Mouse (Mus musculus) activated CD4-positive, CD25-positive, alpha-beta regulatory T cell, adult 4 months (primary cell): ENCODE data around the gene Tm6sf2. TPM values are rescaled to one million over a fixed set of nuclear protein-coding genes. Genes with fewer than 3 reads are reported as not detected.

Experiments
- polyA plus RNA-seq, 2 experiments: library from polyadenylated mRNA; unstranded; fragments of 100-300 nt; shearing (Covaris generic); gene quantifications; one replicate each; pipeline ENCODE4 v1.2.1; 2017

The Tm6sf2 gene
- polyA plus RNA-seq, 2 experiments from 2014 or later, result 0.34 to 0.69 TPM

Other genes starting within 250 kb of the Tm6sf2 start
- 10 to 100 TPM; 13.1 to 15.4 TPM for gene Pbx4, start 240.4 kb upstream of the Tm6sf2 start, polyA plus RNA-seq
- gene Cilp2, start 185.2 kb upstream of the Tm6sf2 start, polyA plus RNA-seq, result not detected
- not detected for gene Tssk6, start 170.7 kb upstream of the Tm6sf2 start, polyA plus RNA-seq
- 100 to 1,000 TPM; 231 to 276 TPM for gene Ndufa13, start 170.4 kb upstream of the Tm6sf2 start, polyA plus RNA-seq
- under 1 TPM in 1 of 2 experiments, not detected in 1; 0.82 TPM for gene Yjefn3, start 170.2 kb upstream of the Tm6sf2 start, polyA plus RNA-seq
- gene Gatad2a, start 76.5 kb upstream of the Tm6sf2 start, polyA plus RNA-seq, result 10 to 100 TPM; 22.9 to 25.8 TPM
- gene Mau2, start 30.2 kb upstream of the Tm6sf2 start, polyA plus RNA-seq, result 10 to 100 TPM; 36.4 to 50.1 TPM
- gene Sugp1, start 30.1 kb upstream of the Tm6sf2 start, polyA plus RNA-seq, result 10 to 100 TPM; 45.0 to 46.4 TPM
- not detected for gene Hapln4, start 10.5 kb downstream of the Tm6sf2 start, polyA plus RNA-seq
- not detected for gene Ncan, start 47.9 kb downstream of the Tm6sf2 start, polyA plus RNA-seq
- 10 to 100 TPM; 34.3 to 56.0 TPM for gene Nr2c2ap, start 58.4 kb downstream of the Tm6sf2 start, polyA plus RNA-seq
- 10 to 100 TPM; 36.2 to 58.5 TPM for gene Rfxank, start 66.2 kb downstream of the Tm6sf2 start, polyA plus RNA-seq
- 100 to 1,000 TPM in 1 of 2 experiments, 10 to 100 TPM in 1; 98.5 to 112 TPM for gene Borcs8, start 66.6 kb downstream of the Tm6sf2 start, polyA plus RNA-seq
- not detected for gene Mef2b, start 66.8 kb downstream of the Tm6sf2 start, polyA plus RNA-seq
- gene Tmem161a, start 99.4 kb downstream of the Tm6sf2 start, polyA plus RNA-seq, result 10 to 100 TPM; 17.4 to 27.3 TPM
- gene Slc25a42, start 139.4 kb downstream of the Tm6sf2 start, polyA plus RNA-seq, result 1 to 10 TPM; 4.9 to 6.3 TPM
- gene Sugp2, start 161.3 kb downstream of the Tm6sf2 start, polyA plus RNA-seq, result 10 to 100 TPM; 18.7 to 23.3 TPM
- gene Armc6, start 161.5 kb downstream of the Tm6sf2 start, polyA plus RNA-seq, result 1 to 10 TPM; 6.6 to 7.6 TPM
- under 1 TPM in 1 of 2 experiments, not detected in 1; 0.66 TPM for gene Homer3, start 209.9 kb downstream of the Tm6sf2 start, polyA plus RNA-seq
- 10 to 100 TPM; 44.3 to 46.8 TPM for gene Ddx49, start 229.6 kb downstream of the Tm6sf2 start, polyA plus RNA-seq
- 100 to 1,000 TPM; 312 to 332 TPM for gene Cope, start 229.6 kb downstream of the Tm6sf2 start, polyA plus RNA-seq
- not detected for gene Cers1, start 242.9 kb downstream of the Tm6sf2 start, polyA plus RNA-seq